Mouse (Mus musculus): ENCODE data around the gene Scml4. TPM values are rescaled to one million over a fixed set of nuclear protein-coding genes. Genes with fewer than 3 reads are reported as not detected.

The Scml4 gene
- polyA plus RNA-seq, 1 experiment from 2014 or later, result 1.6 TPM

DNA sequence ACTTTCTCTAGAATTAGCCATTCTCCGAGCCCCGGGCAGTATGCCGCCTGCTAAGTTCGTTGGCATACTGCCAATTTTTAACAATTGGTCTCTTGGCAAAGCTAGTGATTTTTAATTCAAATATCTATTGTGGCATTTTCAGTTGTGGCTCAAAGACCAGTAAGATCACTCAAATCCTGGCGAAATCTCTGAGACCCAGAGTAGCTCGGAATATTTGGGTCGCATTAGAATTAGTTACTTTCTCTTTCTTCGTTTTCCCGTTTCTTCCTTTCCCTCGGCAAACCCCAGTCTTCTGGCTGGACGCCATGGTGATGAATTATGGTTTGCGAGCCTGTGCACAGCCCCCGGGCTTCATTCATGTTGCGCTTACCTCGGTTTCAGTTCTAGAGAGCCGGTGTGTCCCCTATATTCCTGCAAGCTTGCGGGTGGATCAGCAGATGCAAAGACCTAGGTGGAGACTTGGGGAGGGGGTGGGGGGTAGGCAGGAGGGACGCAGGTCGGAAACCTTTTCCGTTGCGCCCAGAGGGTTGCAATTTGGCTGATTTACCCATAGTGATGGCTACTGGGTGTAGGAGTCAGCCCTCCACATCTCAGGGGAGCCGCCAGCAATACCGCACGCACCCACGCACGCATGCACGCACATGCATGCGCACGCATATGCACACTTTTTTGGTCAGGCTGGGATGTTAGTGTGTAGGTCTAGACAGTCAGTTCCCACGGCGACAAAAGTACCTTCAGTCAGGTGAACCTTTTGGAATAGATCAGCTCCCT, 3.6 kb downstream of the Scml4 start:
- Histone ChIP-seq H3K9ac (ENCODE audit: low read depth, low read length) (peak overlapping the region; percentile 26; the same call in 1 of the 2 replicates), H3K4me3 (ENCODE audit: low read depth, low read length) (peak overlapping the region; percentile 26), H3K4me2 (ENCODE audit: low read depth, low read length) (peak overlapping the region; percentile 51), H3K9me3 (ENCODE audit: control insufficient read depth, low read length) (no peaks in the 10 kb centered on the region), H3K27me3 (replicated peaks; ENCODE audit: control insufficient read depth, insufficient read depth, low read length) (no peaks in the 10 kb centered on the region), H3K36me3 (ENCODE audit: control insufficient read depth, insufficient read depth, low read length) (no peaks in the 10 kb centered on the region), H3K27ac (replicated peaks; ENCODE audit: low read depth, low read length) (no peak overlapping the region; the same call in 1 of the 2 replicates), H3K4me1 (ENCODE audit: control insufficient read depth, insufficient read depth, low read length) (peaks cover 19% of the 10 kb centered on the region)
- DNase-seq (ENCODE audit: low spot score) (peak; percentile 82), ATAC-seq (ENCODE audit: low read depth) (0 out of 2 replicates have a peak, but pooled peaks have one; percentile 35)
- WGBS, result 29% methylated on average over 31 of the region's 31 CpGs

DNA sequence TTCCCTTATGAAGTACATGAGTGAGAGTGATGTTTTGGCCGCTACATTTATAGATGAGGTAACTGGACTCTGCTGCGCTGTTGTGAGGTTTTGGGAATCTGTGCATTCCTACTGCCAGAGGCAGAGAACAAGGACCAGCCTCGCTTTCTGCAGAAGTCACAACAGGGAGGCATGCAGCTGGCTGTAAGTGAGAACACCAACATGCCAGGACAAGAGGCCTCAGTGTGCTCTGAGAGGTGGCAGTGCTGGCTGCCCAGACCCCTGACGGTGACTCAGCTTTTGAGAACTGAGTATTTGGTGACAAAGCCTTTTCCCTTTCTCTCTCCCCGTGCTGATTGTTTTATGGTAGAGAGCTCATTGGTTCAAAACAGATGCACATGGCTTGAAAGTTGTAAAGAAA, 4.5 kb downstream of the Scml4 start:
- Histone ChIP-seq H3K27ac (replicated peaks; ENCODE audit: low read depth, low read length) (peak overlapping the region; percentile 52), H3K9me3 (ENCODE audit: control insufficient read depth, low read length) (no peaks in the 10 kb centered on the region), H3K27me3 (replicated peaks; ENCODE audit: control insufficient read depth, insufficient read depth, low read length) (no peaks in the 10 kb centered on the region), H3K4me2 (ENCODE audit: low read depth, low read length) (peak overlapping the region; percentile 51), H3K4me3 (ENCODE audit: low read depth, low read length) (no peak overlapping the region), H3K9ac (ENCODE audit: low read depth, low read length) (no peak overlapping the region), H3K36me3 (ENCODE audit: control insufficient read depth, insufficient read depth, low read length) (no peaks in the 10 kb centered on the region), H3K4me1 (ENCODE audit: control insufficient read depth, insufficient read depth, low read length) (peaks cover 19% of the 10 kb centered on the region)
- 32% methylated on average over 5 of the region's 5 CpGs for WGBS
- ATAC-seq (ENCODE audit: low read depth), result peak; percentile 53
- peak; percentile 71 for DNase-seq (ENCODE audit: low spot score)

DNA sequence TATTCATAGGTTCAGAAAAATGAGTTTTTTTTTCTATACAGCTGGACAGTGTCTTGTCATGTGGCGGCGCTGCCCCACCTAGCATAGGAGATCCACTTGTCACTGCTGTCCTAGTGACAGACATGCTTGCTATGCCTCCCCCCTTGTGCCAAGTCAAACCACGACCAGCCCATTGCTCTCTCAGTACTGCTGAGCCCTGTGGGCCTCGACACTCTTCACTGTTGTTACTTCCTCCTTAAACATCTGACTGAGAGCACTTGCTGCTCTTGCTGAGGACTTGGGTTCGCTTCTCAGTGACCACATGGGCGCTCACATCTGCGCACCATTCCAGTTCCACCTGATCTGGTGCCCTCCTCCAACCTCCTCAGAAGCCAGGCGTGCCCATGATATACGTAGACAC, 8.2 kb downstream of the Scml4 start:
- no peak overlapping the region for H3K4me2 ChIP-seq (ENCODE audit: low read depth, low read length)
- H3K4me3 ChIP-seq (ENCODE audit: low read depth, low read length), result no peak overlapping the region
- peaks cover 9% of the 10 kb centered on the region for H3K4me1 ChIP-seq (ENCODE audit: control insufficient read depth, insufficient read depth, low read length)
- 90% methylated on average over 9 of the region's 9 CpGs for WGBS
- no peak for DNase-seq (ENCODE audit: low spot score)
- H3K9me3 ChIP-seq (ENCODE audit: control insufficient read depth, low read length), result no peaks in the 10 kb centered on the region
- no peak for ATAC-seq (ENCODE audit: low read depth)
- no peak overlapping the region for H3K27ac ChIP-seq (replicated peaks; ENCODE audit: low read depth, low read length)
- H3K9ac ChIP-seq (ENCODE audit: low read depth, low read length), result no peak overlapping the region
- no peaks in the 10 kb centered on the region for H3K36me3 ChIP-seq (ENCODE audit: control insufficient read depth, insufficient read depth, low read length)
- H3K27me3 ChIP-seq (replicated peaks; ENCODE audit: control insufficient read depth, insufficient read depth, low read length), result no peaks in the 10 kb centered on the region

DNA sequence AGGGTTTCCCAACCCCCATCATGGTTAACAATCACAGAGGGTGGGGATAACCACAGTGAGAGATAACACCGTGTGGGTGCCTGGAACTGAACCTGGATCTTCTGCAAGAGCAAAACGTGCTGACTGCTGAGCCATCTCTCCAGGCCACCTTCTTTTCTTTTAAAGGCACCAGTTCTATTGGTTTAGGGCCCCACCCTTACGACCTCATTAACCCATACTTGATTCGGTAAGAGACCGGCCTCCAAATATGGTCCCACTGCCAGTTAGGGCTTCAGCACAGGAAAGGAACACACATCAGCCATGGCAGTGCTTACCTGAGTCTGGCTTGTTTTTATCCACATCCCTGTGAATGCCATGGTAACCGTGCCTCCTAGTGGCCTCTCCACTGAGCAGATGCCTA, 9.3 kb downstream of the Scml4 start:
- H3K27me3 ChIP-seq (replicated peaks; ENCODE audit: control insufficient read depth, insufficient read depth, low read length), result no peaks in the 10 kb centered on the region
- H3K9ac ChIP-seq (ENCODE audit: low read depth, low read length), result no peak overlapping the region
- DNase-seq (ENCODE audit: low spot score), result no peak
- H3K4me3 ChIP-seq (ENCODE audit: low read depth, low read length), result no peak overlapping the region
- H3K27ac ChIP-seq (replicated peaks; ENCODE audit: low read depth, low read length), result no peak overlapping the region
- H3K36me3 ChIP-seq (ENCODE audit: control insufficient read depth, insufficient read depth, low read length), result no peaks in the 10 kb centered on the region
- no peak overlapping the region for H3K4me2 ChIP-seq (ENCODE audit: low read depth, low read length)
- no peak for ATAC-seq (ENCODE audit: low read depth)
- WGBS, result 77% methylated on average over 6 of the region's 6 CpGs
- peaks cover 4% of the 10 kb centered on the region for H3K4me1 ChIP-seq (ENCODE audit: control insufficient read depth, insufficient read depth, low read length)
- H3K9me3 ChIP-seq (ENCODE audit: control insufficient read depth, low read length), result no peaks in the 10 kb centered on the region

DNA sequence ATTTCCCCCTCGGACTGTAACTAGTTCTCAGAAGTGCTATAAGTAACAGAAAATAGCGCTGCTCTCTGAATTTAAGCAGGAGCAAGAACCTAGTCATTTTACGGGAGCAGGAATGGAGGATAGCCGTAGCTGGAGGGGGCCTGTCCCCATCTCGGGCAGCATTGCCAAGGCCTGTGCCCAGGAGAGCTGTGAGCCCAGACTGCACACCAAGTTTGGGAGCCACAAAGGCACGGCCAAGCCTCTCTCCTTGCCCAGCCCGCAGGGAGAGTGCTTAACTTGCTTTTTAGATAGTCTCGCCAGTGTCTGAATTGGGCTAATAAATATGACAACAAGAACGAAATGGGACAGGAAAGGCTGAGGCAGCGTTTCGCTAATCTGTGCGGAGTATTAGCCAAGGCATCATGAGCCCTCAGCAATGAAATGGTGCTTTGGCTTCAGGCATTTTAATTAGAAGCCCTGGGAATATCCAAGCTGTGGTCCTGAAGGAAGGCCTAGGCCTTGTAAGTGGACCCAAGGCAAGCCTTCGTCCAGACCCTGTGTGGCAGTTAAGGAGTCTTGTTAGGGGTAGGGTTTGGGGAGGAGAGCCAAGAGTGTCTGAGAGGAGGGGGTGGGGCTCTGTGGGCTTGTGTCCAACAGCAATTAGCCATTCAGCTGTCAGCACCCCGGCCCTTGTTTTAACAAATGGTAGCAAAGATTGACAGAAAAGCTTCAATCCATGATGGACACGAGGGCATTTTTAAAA, 12.3 kb downstream of the Scml4 start:
- Histone ChIP-seq H3K9me3 (ENCODE audit: control insufficient read depth, low read length) (no peaks in the 10 kb centered on the region), H3K4me2 (ENCODE audit: low read depth, low read length) (no peak overlapping the region), H3K9ac (ENCODE audit: low read depth, low read length) (no peak overlapping the region), H3K4me1 (ENCODE audit: control insufficient read depth, insufficient read depth, low read length) (no peaks in the 10 kb centered on the region), H3K27ac (replicated peaks; ENCODE audit: low read depth, low read length) (no peak overlapping the region), H3K36me3 (ENCODE audit: control insufficient read depth, insufficient read depth, low read length) (no peaks in the 10 kb centered on the region), H3K4me3 (ENCODE audit: low read depth, low read length) (no peak overlapping the region), H3K27me3 (replicated peaks; ENCODE audit: control insufficient read depth, insufficient read depth, low read length) (no peaks in the 10 kb centered on the region)
- no peak for DNase-seq (ENCODE audit: low spot score)
- 76% methylated on average over 15 of the region's 15 CpGs for WGBS
- no peak for ATAC-seq (ENCODE audit: low read depth)

DNA sequence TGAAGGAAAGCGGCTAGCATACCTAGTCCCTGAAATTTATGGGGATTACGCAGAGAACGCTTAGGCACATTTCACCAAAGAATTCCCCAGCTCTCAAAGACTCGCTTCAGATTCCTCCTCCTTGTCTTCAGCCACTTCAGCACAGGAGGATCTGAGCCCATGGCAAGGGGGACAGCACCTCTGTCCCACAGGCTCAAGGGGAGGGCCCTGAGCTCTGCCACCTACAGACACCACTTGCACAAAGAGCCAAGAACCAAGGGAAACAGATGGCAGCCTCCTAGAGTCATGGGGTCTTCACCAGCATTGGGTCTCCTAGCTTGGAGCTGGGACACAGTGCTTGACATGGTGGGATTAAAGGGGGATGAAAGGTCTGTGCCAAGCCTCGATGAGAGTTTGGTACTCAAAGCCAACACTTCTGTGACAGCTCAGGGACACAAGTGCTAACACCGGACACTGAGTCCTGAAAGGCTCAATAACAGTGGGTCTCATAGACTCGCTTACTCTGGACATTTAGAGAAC, 13.0 kb downstream of the Scml4 start:
- 82% methylated on average over 7 of the region's 7 CpGs for WGBS
- Histone ChIP-seq H3K27ac (replicated peaks; ENCODE audit: low read depth, low read length) (no peak overlapping the region), H3K27me3 (replicated peaks; ENCODE audit: control insufficient read depth, insufficient read depth, low read length) (no peaks in the 10 kb centered on the region), H3K9ac (ENCODE audit: low read depth, low read length) (no peak overlapping the region), H3K4me1 (ENCODE audit: control insufficient read depth, insufficient read depth, low read length) (no peaks in the 10 kb centered on the region), H3K4me3 (ENCODE audit: low read depth, low read length) (no peak overlapping the region), H3K9me3 (ENCODE audit: control insufficient read depth, low read length) (no peaks in the 10 kb centered on the region), H3K4me2 (ENCODE audit: low read depth, low read length) (no peak overlapping the region), H3K36me3 (ENCODE audit: control insufficient read depth, insufficient read depth, low read length) (no peaks in the 10 kb centered on the region)
- no peak for ATAC-seq (ENCODE audit: low read depth)
- DNase-seq (ENCODE audit: low spot score), result no peak

DNA sequence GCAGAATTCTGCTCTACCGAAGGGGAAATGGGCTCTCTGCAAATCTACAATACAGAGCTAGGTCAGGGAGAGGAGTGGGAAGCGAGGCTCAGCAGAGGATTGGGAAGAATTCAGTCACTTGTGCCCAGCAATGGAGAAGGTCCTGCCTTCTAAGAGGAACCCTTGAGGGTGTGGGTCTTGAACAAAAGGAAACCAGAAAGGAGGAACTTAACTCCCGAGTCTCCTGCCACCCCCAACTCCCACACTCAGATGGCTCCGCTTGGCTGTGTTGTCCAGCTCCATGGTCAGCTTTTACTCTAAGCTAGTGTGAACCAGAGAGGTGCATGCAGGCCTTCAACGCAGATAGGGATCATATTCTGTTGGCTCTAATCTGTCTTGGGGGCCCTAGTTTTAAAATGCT, 16.0 kb downstream of the Scml4 start:
- H3K27me3 ChIP-seq (replicated peaks; ENCODE audit: control insufficient read depth, insufficient read depth, low read length), result no peaks in the 10 kb centered on the region
- H3K4me3 ChIP-seq (ENCODE audit: low read depth, low read length), result no peak overlapping the region
- H3K4me1 ChIP-seq (ENCODE audit: control insufficient read depth, insufficient read depth, low read length), result no peaks in the 10 kb centered on the region
- no peaks in the 10 kb centered on the region for H3K9me3 ChIP-seq (ENCODE audit: control insufficient read depth, low read length)
- no peaks in the 10 kb centered on the region for H3K36me3 ChIP-seq (ENCODE audit: control insufficient read depth, insufficient read depth, low read length)
- ATAC-seq (ENCODE audit: low read depth) (no peak), DNase-seq (ENCODE audit: low spot score) (no peak)
- no peak overlapping the region for H3K27ac ChIP-seq (replicated peaks; ENCODE audit: low read depth, low read length)
- H3K9ac ChIP-seq (ENCODE audit: low read depth, low read length), result no peak overlapping the region
- no peak overlapping the region for H3K4me2 ChIP-seq (ENCODE audit: low read depth, low read length)
- 74% methylated on average over 5 of the region's 5 CpGs for WGBS

DNA sequence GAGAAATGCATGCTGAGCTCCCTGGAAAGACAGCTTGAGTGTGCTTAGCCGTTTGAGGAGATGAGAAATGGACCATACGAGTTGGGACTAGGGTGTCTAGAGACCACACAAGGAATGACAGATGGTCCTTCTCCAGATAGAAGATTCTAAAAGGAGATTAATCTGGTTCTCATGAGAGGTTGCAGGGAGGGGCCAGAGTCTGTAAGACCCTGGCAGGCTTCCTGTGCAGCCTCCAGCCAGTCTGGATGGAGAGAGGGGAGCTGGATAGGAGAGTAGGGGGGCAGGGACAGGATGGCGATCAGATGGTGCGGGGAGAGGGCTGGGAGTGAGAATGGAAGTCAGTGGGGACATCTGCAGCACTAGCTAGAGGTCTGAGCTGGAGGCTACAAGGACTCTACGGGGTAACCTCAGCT, 19.1 kb downstream of the Scml4 start:
- Histone ChIP-seq H3K9me3 (ENCODE audit: control insufficient read depth, low read length) (no peaks in the 10 kb centered on the region), H3K9ac (ENCODE audit: low read depth, low read length) (no peak overlapping the region), H3K36me3 (ENCODE audit: control insufficient read depth, insufficient read depth, low read length) (no peaks in the 10 kb centered on the region), H3K4me1 (ENCODE audit: control insufficient read depth, insufficient read depth, low read length) (no peaks in the 10 kb centered on the region), H3K27me3 (replicated peaks; ENCODE audit: control insufficient read depth, insufficient read depth, low read length) (no peaks in the 10 kb centered on the region), H3K27ac (replicated peaks; ENCODE audit: low read depth, low read length) (no peak overlapping the region), H3K4me2 (ENCODE audit: low read depth, low read length) (no peak overlapping the region), H3K4me3 (ENCODE audit: low read depth, low read length) (no peak overlapping the region)
- no peak for DNase-seq (ENCODE audit: low spot score)
- no peak for ATAC-seq (ENCODE audit: low read depth)
- WGBS, result 76% methylated on average over 5 of the region's 5 CpGs

Measured in embryonic facial prominence, embryonic 14.5 days (tissue).